Mouse (Mus musculus): ENCODE measurements at regions not wholly inside any gene's neighbourhood (a gene's known extent, or its start where the extent isn't known, plus 50 kb on each side); places are given as distances from the start of the nearest gene placed in this dataset.

DNA sequence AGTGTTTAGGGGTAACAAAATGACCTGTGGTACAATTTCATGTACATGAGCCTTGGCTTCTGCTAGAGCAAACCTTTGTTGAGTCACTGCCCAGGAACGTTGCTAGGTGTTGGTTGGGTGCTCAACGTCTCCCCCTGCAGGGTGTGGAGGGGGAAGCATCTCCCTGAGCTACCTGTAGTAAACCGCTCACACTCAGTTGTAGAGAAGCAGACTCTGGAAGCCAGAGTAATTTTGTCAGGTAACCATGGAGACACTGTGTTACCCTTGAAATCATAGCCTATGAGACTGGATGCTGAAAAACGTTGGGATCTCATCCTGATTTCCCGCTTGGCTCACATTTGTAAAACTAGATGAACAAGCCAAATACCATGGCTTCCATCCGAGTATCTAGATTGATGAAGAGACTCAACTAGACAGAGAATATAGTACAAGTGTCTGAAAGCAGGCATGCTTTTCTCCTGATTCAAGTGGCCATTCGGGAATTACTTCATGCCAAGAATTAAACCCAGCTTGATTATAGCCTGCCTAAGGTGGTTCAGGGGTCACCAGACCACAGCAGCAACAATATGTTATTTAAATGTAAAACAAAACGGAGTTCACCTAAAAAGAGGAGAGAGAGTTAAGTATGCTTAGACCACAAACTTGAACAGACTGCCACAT, 63.7 kb upstream of the Ctla4 start:
- no peaks in the 10 kb centered on the region for H3K36me3 ChIP-seq (ENCODE audit: control insufficient read depth, insufficient read depth, low read length)
- no peak for TF ChIP-seq POLR2A (IDR thresholded peaks at IDR 0.05; ENCODE audit: control insufficient read depth, low read depth, low read length)
- peak; percentile 92; the same call in 1 of the 2 replicates for TF ChIP-seq CTCF (IDR thresholded peaks at IDR 0.05; ENCODE audit: control insufficient read depth, insufficient read depth, insufficient replicate concordance, low read depth, low read length)
- H3K4me1 ChIP-seq (ENCODE audit: control insufficient read depth, insufficient read depth, low read length) = no peaks in the 10 kb centered on the region
- no peak overlapping the region for H3K4me3 ChIP-seq (ENCODE audit: control insufficient read depth, low read depth, low read length)
- no peak overlapping the region for H3K27ac ChIP-seq (ENCODE audit: control insufficient read depth, insufficient read depth, low read depth, low read length)
- no peaks in the 10 kb centered on the region for H3K27me3 ChIP-seq (ENCODE audit: control insufficient read depth, insufficient read depth, low read length)

GRCm38 (mm10) chr1:60824218-60825125, 62.3 kb upstream of the Ctla4 start:
- TF ChIP-seq CTCF (IDR thresholded peaks at IDR 0.05; ENCODE audit: control insufficient read depth, insufficient read depth, insufficient replicate concordance, low read depth, low read length) (no peak), POLR2A (IDR thresholded peaks at IDR 0.05; ENCODE audit: control insufficient read depth, low read depth, low read length) (no peak)
- H3K4me1 ChIP-seq (ENCODE audit: control insufficient read depth, insufficient read depth, low read length) = no peaks in the 10 kb centered on the region
- H3K4me3 ChIP-seq (ENCODE audit: control insufficient read depth, low read depth, low read length) = no peak overlapping the region
- H3K27me3 ChIP-seq (ENCODE audit: control insufficient read depth, insufficient read depth, low read length) = no peaks in the 10 kb centered on the region
- no peaks in the 10 kb centered on the region for H3K36me3 ChIP-seq (ENCODE audit: control insufficient read depth, insufficient read depth, low read length)
- no peak overlapping the region for H3K27ac ChIP-seq (ENCODE audit: control insufficient read depth, insufficient read depth, low read depth, low read length)

DNA sequence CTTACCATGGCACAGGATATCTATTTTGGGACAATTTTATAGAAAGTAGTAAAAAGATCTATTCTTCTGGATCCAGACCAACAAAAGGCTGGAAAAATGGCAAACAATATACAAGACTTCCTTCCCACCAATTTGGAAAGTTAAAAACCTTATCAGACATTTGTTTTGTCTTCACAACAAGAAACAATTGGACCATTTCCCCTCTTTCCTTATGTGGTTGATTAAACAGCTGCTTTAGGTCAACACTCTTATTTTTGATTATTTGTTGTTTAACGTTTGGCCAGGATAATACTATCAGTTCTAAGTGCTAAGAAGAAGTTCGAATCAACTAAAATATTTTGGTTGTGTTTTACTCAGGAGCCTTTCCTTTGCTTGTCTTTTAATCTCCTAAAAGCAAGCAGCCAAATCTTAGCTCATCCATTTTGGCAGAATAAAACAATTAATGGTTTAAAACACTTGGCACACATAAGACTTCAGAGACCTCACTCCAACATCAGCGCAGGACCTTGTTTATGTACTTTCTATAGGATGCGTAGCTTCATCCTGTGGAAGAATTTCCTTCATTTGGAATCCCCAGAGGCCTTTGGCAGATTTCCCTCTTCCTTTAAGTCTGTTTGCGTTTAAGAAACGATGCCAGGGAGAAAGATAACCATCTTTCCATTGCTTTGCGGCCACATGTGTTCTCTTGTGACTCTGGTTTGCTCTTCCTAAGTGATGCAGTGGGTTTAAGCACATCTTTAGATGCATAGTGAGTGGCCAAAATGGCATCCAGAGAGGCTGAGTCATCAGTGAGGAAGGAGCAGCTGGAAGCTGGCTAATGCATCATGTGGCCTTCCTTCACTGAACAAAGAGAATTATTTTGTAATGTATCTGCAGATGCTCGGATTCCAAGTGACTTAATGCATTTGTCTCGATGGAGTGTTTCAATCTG, 61.3 kb upstream of the Ctla4 start:
- Histone ChIP-seq H3K4me3 (ENCODE audit: control insufficient read depth, low read depth, low read length) (no peak overlapping the region), H3K27me3 (ENCODE audit: control insufficient read depth, insufficient read depth, low read length) (no peaks in the 10 kb centered on the region), H3K36me3 (ENCODE audit: control insufficient read depth, insufficient read depth, low read length) (no peaks in the 10 kb centered on the region), H3K4me1 (ENCODE audit: control insufficient read depth, insufficient read depth, low read length) (no peaks in the 10 kb centered on the region), H3K27ac (ENCODE audit: control insufficient read depth, insufficient read depth, low read depth, low read length) (no peak overlapping the region)
- TF ChIP-seq CTCF (IDR thresholded peaks at IDR 0.05; ENCODE audit: control insufficient read depth, insufficient read depth, insufficient replicate concordance, low read depth, low read length) (no peak), POLR2A (IDR thresholded peaks at IDR 0.05; ENCODE audit: control insufficient read depth, low read depth, low read length) (no peak)

DNA sequence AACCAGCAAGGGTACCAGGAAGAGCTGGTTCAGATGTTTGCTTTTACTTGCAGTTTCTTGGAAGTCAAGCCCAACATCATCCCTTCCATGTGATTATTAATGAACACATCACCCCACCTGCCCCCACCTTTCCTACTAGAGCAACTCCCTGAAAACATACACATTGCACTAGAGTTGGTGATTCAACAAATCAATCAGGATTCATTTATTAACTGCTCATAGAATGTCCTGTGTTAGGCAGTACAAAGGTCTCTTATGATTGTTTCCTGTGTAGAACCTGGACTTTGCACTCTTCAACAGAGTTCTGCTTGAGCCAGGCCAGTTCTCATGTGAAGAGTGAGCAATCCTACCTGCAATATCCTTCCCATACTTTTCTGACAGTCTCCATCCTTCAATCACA, 59.8 kb upstream of the Ctla4 start:
- no peak for TF ChIP-seq POLR2A (IDR thresholded peaks at IDR 0.05; ENCODE audit: control insufficient read depth, low read depth, low read length)
- no peak for TF ChIP-seq CTCF (IDR thresholded peaks at IDR 0.05; ENCODE audit: control insufficient read depth, insufficient read depth, insufficient replicate concordance, low read depth, low read length)
- H3K27ac ChIP-seq (ENCODE audit: control insufficient read depth, insufficient read depth, low read depth, low read length) = no peak overlapping the region
- H3K36me3 ChIP-seq (ENCODE audit: control insufficient read depth, insufficient read depth, low read length) = no peaks in the 10 kb centered on the region
- H3K27me3 ChIP-seq (ENCODE audit: control insufficient read depth, insufficient read depth, low read length) = no peaks in the 10 kb centered on the region
- no peak overlapping the region for H3K4me3 ChIP-seq (ENCODE audit: control insufficient read depth, low read depth, low read length)
- no peaks in the 10 kb centered on the region for H3K4me1 ChIP-seq (ENCODE audit: control insufficient read depth, insufficient read depth, low read length)

- Histone ChIP-seq H3K27me3 (ENCODE audit: control insufficient read depth, insufficient read depth, low read length) (no peaks in the 10 kb centered on the region), H3K4me3 (ENCODE audit: control insufficient read depth, low read depth, low read length) (no peak overlapping the region), H3K4me1 (ENCODE audit: control insufficient read depth, insufficient read depth, low read length) (no peaks in the 10 kb centered on the region), H3K36me3 (ENCODE audit: control insufficient read depth, insufficient read depth, low read length) (no peaks in the 10 kb centered on the region), H3K27ac (ENCODE audit: control insufficient read depth, insufficient read depth, low read depth, low read length) (no peak overlapping the region)
- no peak for TF ChIP-seq CTCF (IDR thresholded peaks at IDR 0.05; ENCODE audit: control insufficient read depth, insufficient read depth, insufficient replicate concordance, low read depth, low read length)
- no peak for TF ChIP-seq POLR2A (IDR thresholded peaks at IDR 0.05; ENCODE audit: control insufficient read depth, low read depth, low read length)
Observed at GRCm38 (mm10) chr1:60828152-60828551, 58.6 kb upstream of the Ctla4 start.

GRCm38 (mm10) chr1:60829849-60830248, 57.0 kb upstream of the Ctla4 start:
- no peaks in the 10 kb centered on the region for H3K27me3 ChIP-seq (ENCODE audit: control insufficient read depth, insufficient read depth, low read length)
- no peak overlapping the region for H3K27ac ChIP-seq (ENCODE audit: control insufficient read depth, insufficient read depth, low read depth, low read length)
- TF ChIP-seq POLR2A (IDR thresholded peaks at IDR 0.05; ENCODE audit: control insufficient read depth, low read depth, low read length) (no peak), CTCF (IDR thresholded peaks at IDR 0.05; ENCODE audit: control insufficient read depth, insufficient read depth, insufficient replicate concordance, low read depth, low read length) (no peak)
- no peaks in the 10 kb centered on the region for H3K36me3 ChIP-seq (ENCODE audit: control insufficient read depth, insufficient read depth, low read length)
- no peaks in the 10 kb centered on the region for H3K4me1 ChIP-seq (ENCODE audit: control insufficient read depth, insufficient read depth, low read length)
- no peak overlapping the region for H3K4me3 ChIP-seq (ENCODE audit: control insufficient read depth, low read depth, low read length)
